Mouse (Mus musculus) cortical plate, adult 2 months (tissue): ENCODE results near the gene Olfr1198.

Experiments used
- CTCF ChIP-seq: fragments of 200-500 bp; IDR thresholded peaks from 2 replicates; pipeline ENCODE4 v1.5.1; 2011; ENCODE audit warnings: mild to moderate bottlenecking, control low read depth, low read length; ENCODE audit not compliant: insufficient read depth; ENCODE audit errors: extremely low read depth
- POLR2A ChIP-seq: fragments of 200-500 bp; IDR thresholded peaks from 2 replicates; pipeline ENCODE4 v1.6.1; 2011; ENCODE audit warnings: mild to moderate bottlenecking, low read length, control low read depth; ENCODE audit not compliant: insufficient read depth; ENCODE audit errors: extremely low read depth

GRCm38 (mm10) chr2:88743379-88743778 lies 7.8 kb downstream of the Olfr1198 start:
- no peak for TF ChIP-seq CTCF
- no peak for TF ChIP-seq POLR2A
